Mouse (Mus musculus) brain, adult 2 months (tissue): Measurements from ENCODE around the gene Dspp.

Experiments used
- DNase-seq: peaks from one replicate; pipeline ENCODE4 v3.0.0; 2011; ENCODE audit warnings: low read depth, low spot score

Gene Dspp

DNA sequence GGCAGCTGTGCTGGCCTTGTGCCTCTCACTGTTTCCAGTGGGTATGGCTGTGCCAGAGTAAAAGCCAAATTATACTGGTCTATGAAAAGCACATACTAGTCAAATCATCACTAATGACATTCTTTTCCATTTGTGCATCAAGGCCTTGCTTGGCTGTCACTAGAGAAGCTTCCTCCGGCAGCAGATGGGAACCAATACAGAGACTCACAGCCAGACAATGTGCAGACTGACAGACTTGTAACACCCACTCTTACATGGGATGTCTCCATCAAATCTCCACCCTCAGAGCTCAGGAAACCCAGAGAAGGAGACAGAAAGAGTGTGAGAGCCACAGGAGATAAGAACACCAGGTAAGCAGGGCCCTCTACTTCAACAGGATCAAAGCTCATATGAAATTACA lies 24.6 kb downstream of the Dspp start:
- DNase-seq: peak; percentile 61

DNA sequence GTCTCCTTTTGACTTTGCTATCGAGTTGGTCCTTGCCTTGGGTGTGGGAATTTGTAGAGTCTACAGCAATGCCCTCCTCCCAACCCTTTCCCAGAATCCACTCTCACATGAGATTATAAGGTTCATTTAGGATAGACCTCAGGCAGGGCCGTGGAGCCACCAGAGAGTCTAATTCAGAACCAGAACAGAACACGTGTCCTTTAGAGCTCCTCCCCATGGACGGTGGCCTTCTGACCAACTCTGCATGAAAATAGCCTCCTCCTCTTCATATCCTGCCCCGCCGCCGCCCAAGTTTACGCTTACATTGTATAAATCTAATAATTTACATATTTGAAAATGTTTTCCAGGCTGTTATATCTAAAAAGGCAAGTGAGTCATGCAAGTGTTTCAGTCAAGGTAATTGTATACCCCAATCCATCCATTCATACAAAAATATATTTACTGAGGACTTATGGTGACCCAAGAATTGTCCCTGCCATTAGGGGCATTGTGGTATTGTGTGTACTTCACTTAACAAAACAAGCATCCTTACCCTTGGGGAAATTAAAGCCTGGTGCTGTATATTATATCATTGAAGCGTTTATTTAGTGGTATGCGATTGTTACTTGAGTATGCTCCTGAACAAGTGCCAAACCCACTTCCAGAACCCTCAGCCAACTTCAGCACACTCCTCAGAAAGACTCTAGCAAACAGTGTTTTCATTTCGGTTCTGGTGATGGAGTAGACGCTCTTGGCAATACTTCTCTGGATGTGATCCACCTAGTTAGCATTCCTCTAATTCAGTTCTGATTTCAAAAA lies 30.8 kb downstream of the Dspp start:
- DNase-seq: peak; percentile 33

DNA sequence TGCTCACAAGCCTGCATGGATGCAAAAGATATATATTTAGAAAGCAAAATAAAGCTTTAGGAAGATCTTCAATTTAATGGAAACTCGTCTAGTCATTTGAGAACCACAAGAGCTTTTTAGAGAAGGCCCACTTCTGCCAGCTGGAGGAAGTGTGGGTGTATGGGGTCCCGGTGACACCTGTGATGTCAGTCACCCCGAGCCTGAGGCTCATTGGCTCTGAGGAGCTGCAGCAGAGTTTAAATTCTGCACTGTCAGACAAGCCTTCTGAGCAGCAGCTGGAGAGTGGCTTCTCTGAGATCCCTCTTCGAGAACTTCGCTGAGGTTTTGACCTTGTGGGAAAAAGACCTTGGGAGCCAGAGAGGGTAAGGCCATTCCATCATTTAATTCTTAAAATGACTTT lies 31.8 kb downstream of the Dspp start, which contains the start of gene Dmp1:
TSS of gene Dmp1 (plus strand) at position 263 of the 400 bp plus-strand sequence.
- no peak for DNase-seq

DNA sequence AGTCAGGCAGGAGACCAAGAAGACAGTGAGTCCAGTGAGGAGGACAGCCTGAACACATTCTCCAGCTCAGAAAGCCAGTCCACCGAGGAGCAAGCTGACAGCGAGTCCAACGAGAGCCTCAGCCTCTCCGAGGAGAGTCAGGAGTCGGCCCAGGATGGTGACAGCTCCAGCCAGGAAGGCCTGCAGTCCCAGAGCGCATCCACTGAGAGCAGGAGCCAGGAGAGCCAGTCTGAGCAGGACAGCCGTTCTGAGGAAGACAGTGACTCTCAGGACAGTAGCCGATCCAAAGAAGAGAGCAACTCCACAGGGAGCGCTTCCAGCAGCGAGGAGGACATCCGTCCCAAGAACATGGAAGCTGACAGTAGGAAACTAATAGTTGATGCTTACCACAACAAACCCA lies 42.0 kb downstream of the Dspp start:
- DNase-seq: no peak

DNA sequence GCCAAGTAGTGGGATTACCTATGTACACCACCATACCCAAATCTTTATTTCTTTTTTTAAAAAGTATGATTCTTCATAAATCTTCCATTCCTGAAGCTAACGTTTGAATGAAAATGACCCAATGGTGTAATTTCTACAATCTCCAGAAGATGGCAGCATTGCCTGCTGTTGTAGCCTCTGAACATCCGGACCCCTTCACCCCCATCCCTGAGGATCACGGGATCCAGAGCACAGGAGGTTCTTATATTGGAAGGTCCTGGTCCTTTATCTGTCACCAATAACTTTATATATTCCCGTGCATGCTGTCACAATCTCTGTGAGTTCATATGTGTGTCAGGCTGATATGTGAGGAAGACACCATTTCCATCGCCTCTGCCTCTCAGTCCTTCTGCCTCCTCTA lies 48.4 kb downstream of the Dspp start:
- peak; percentile 61 for DNase-seq

DNA sequence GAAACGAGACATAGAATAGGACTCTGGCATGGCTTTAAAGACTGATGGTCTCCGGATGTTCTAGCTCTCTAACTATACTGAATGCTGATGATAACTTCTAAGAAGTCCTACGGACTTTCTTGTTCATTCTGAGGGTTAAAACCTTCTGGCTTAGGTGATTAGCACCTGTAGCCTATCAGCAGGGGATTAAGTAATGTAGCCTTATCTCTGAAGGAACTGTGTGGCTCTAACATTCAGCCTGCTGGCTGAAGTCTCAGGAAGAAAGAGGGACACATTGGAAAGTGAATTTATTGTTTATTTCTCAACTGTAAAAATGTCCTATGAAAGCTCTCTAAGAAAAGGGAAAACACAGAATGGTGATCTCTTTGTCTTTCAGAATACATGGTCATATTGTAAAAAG lies 53.8 kb downstream of the Dspp start:
- DNase-seq: no peak

DNA sequence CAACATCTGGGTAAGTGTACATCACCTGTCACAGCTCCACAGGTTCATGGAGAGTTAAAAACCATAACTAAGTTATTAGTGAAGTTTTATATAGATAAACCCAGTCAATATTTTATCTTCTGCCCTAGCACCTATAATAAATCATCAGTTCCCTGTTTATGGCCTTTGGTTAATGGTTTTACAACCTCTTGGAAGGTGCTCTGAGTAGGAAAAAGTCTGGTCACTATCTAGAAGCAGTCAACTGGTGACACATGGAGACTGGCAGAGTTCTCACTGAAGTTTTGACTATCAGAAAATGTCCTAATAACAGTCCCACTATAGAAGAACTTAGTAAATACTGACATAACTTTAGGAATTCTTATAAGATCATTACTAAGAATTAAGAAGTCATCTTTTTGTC lies 54.2 kb downstream of the Dspp start:
- DNase-seq: no peak

DNA sequence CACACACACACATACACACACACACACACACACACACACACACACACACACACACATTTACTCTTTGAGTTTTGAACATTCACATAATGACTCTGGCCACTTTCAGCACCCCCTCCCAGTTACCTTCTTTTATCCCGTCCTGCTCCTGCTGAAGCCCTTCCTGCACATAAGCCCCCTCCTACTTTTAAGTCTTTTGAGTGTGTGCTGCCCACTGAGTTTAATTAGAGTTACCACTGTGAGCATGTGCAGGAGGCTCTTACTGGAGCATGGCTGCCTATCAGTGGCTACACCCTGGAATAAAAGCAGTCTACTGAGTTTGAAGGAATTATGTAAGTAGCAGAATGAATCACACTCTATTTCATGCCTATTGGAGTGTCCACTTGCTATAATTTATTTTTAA lies 58.0 kb downstream of the Dspp start:
- no peak for DNase-seq
